Mouse (Mus musculus) hindbrain, postnatal 0 days (tissue): Measurements from ENCODE around the gene Il1rl1. TPM values are rescaled to one million over a fixed set of nuclear protein-coding genes. Genes with fewer than 3 reads are reported as not detected.

Experiments
- ATAC-seq: fragments of 200-750 bp; cut with Nextera tagmentation; 2 replicates; pipeline ENCODE4 v1.8.0; 2017; ENCODE audit warnings: mild to moderate bottlenecking, moderate TSS enrichment, moderate library complexity
- DNase-seq: peaks from one replicate; pipeline ENCODE4 v3.0.0-alpha.2; 2015; ENCODE audit warnings: low spot score
- H3K27ac ChIP-seq: fragments of 300-500 bp; sonication (generic); 2 replicates; pipeline ENCODE4 v1.5.1; 2014; ENCODE audit warnings: mild to moderate bottlenecking
- H3K27me3 ChIP-seq: fragments of 300-500 bp; sonication (generic); 2 replicates; pipeline ENCODE4 v1.6.1; 2014; ENCODE audit warnings: low read length, mixed read lengths; ENCODE audit not compliant: insufficient read depth
- H3K36me3 ChIP-seq: fragments of 300-500 bp; sonication (generic); 2 replicates; pipeline ENCODE4 v1.6.1; 2014; ENCODE audit warnings: low read length, mixed read lengths; ENCODE audit not compliant: insufficient read depth
- H3K4me1 ChIP-seq: fragments of 300-500 bp; sonication (generic); 2 replicates; pipeline ENCODE4 v1.6.1; 2014; ENCODE audit warnings: antibody characterized with exemption, low read length, mixed read lengths; ENCODE audit not compliant: insufficient read depth
- H3K4me2 ChIP-seq: fragments of 300-500 bp; sonication (generic); 2 replicates; pipeline ENCODE4 v1.6.1; 2014; ENCODE audit warnings: low read depth, mild to moderate bottlenecking, low read length, moderate library complexity, mixed read lengths
- H3K4me3 ChIP-seq: fragments of 300-500 bp; sonication (generic); 2 replicates; pipeline ENCODE4 v1.5.1; 2014; ENCODE audit warnings: low read length
- H3K9ac ChIP-seq: fragments of 300-500 bp; sonication (generic); replicated peaks from 2 replicates; pipeline ENCODE4 v1.6.1; 2014; ENCODE audit warnings: mild to moderate bottlenecking, low read length, moderate library complexity, mixed read lengths
- H3K9me3 ChIP-seq: fragments of 300-500 bp; sonication (generic); 2 replicates; pipeline ENCODE4 v1.6.1; 2016; ENCODE audit warnings: low read length, mixed read lengths
- CTCF ChIP-seq: IDR thresholded peaks from 2 replicates; pipeline ENCODE4 v1.5.1; 2016; ENCODE audit warnings: antibody characterized with exemption, control low read depth, low read depth
- WGBS: fragments of 180-500 bp; shearing (Covaris S2); extraction: QIAGEN DNeasy Blood & Tissue Kit; methylation state at CpG from one replicate; pipeline ENCODE4 v1.1.7; 2014; 5-methylcytosine and 5-hydroxymethylcytosine counted together
- polyA plus RNA-seq: library from polyadenylated mRNA; unstranded; fragments of >200 nt; fragmentation: Nextera tagmentation; extraction: Ambion mirVana; gene quantifications from 2 replicates; pipeline ENCODE4 v1.2.1, GENCODE M21; 2015
- total RNA-seq: library from RNA; depleted of rRNA; stranded (reverse); fragments of >200 nt; gene quantifications from 2 replicates; pipeline ENCODE4 v1.2.3, GENCODE M21; 2014

Il1rl1 gene
- total and polyA plus RNA-seq, 2 experiments from 2014 or later, result 0.09 to 0.10 TPM

DNA sequence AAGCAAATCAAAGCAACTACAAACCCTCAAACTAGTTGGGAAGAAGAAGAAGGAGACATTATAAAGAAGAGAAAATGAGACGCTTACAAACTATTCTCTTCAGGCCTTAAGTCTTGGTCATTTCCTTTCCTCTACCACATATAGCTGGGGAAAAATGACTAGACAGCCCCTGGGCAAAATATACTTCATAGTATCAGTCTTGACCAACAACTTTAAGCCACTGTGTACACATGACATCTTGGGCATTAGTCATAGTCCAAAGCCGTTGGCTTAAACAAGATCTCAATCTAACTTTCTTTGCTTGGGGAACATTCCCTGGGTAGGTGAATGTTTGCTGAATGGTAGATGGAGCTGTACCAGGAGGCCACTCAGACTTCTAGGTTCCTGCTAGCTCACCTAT, 12.3 kb upstream of the Il1rl1 start:
- no peak overlapping the region for H3K4me2 ChIP-seq
- no peaks in the 10 kb centered on the region for H3K27me3 ChIP-seq
- no peaks in the 10 kb centered on the region for H3K9me3 ChIP-seq
- ATAC-seq, result no peak
- no peaks in the 10 kb centered on the region for H3K36me3 ChIP-seq
- WGBS, result 95% methylated on average over 2 of the region's 2 CpGs
- no peak overlapping the region for H3K9ac ChIP-seq
- H3K4me1 ChIP-seq, result no peaks in the 10 kb centered on the region
- no peak overlapping the region for H3K27ac ChIP-seq
- TF ChIP-seq CTCF, result no peak
- H3K4me3 ChIP-seq, result no peak overlapping the region
- DNase-seq, result no peak

DNA sequence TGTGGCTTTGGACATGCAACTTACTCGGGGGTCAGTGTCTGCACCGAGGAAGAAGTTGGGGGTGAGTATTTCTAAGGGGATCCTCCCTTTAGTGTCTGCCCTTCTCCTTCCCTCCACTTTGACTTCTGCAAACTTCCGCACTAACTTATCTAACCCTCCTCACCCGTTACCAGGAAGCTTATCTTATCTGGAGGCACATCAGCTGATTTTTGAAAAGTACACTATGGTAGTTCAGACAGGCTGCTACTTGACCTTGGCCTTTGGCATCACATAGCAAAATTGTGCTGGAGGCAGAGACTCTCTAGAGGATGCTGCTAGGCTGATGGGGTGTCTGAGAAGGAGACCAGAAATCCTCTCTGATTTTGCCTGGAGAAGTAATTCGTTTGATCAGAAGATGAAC, 10.9 kb upstream of the Il1rl1 start:
- TF ChIP-seq CTCF, result no peak
- Histone ChIP-seq H3K4me3 (no peak overlapping the region), H3K9me3 (no peaks in the 10 kb centered on the region), H3K4me2 (no peak overlapping the region), H3K27ac (no peak overlapping the region), H3K9ac (no peak overlapping the region), H3K4me1 (no peaks in the 10 kb centered on the region), H3K36me3 (no peaks in the 10 kb centered on the region), H3K27me3 (no peaks in the 10 kb centered on the region)
- ATAC-seq (no peak), DNase-seq (no peak)
- WGBS, result 86% methylated on average over 5 of the region's 5 CpGs

DNA sequence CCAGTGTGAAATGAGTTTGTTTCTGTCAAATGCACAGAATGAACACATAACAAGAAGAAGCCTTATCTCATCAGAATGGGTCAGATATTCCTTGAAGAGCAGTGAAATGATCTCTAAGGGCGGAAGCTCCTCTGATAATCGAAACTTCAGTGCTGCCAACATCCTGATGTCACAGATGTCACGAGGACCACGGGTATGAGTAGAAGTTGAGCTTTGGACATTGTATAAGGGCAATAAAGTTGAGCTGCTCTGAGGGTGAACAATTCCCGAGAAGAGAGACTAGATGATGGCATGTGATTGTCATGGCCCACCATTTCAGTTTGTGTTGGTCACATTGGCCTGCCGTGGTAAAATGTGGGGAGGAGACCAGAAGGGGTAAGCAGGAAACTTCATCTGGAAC, 5.5 kb upstream of the Il1rl1 start:
- no peak overlapping the region for H3K9ac ChIP-seq
- no peak overlapping the region for H3K4me3 ChIP-seq
- no peak overlapping the region for H3K27ac ChIP-seq
- H3K9me3 ChIP-seq, result no peaks in the 10 kb centered on the region
- no peak for ATAC-seq
- H3K4me2 ChIP-seq, result no peak overlapping the region
- DNase-seq, result no peak
- 89% methylated on average over 6 of the region's 6 CpGs for WGBS
- no peaks in the 10 kb centered on the region for H3K4me1 ChIP-seq
- H3K27me3 ChIP-seq, result no peaks in the 10 kb centered on the region
- no peaks in the 10 kb centered on the region for H3K36me3 ChIP-seq
- TF ChIP-seq CTCF, result no peak

DNA sequence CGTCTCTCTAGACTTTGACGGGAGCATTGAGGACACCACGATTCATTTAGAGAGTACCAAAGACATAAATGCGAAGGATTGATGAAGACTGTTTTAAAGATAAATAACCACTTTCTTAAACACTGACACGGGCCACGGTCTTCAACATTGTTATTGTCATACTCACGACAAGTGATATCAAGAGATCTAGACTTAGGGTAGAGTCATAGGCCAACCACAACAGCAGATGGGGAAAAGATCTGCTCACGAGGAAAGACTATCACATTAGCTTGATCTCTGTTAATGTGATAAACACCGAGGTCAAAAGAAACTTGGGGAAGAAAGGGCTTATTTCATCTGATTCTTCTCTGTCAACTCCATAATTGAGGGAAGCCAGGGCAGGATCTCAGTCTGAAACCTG, 2.1 kb upstream of the Il1rl1 start:
- no peak for DNase-seq
- Histone ChIP-seq H3K9ac (no peak overlapping the region), H3K9me3 (no peaks in the 10 kb centered on the region), H3K36me3 (no peaks in the 10 kb centered on the region), H3K4me1 (no peaks in the 10 kb centered on the region), H3K27me3 (no peaks in the 10 kb centered on the region), H3K4me2 (no peak overlapping the region), H3K27ac (no peak overlapping the region), H3K4me3 (no peak overlapping the region)
- TF ChIP-seq CTCF, result no peak
- 91% methylated on average over 9 of the region's 9 CpGs for WGBS
- no peak for ATAC-seq

DNA sequence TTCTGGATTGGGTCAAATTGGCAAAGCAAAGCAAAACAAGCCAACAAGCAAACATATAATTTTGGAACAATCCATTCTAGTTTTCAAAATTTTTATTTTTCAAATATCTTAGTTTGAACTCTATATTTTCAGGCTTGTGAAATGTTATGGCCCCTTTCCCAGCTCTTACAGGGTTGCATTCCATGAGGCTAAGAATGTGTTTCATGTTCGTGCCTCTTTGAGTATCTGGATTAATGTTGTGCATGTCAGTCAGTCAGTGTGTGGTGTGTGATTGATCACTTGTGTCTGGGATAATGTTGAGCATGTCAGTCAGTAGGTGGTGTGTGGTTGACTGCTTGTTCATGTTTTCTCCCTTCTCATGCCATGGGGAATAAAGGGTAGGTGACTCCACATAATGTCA, 1.5 kb upstream of the Il1rl1 start:
- WGBS, result 86% methylated on average over 1 of the region's 1 CpGs

DNA sequence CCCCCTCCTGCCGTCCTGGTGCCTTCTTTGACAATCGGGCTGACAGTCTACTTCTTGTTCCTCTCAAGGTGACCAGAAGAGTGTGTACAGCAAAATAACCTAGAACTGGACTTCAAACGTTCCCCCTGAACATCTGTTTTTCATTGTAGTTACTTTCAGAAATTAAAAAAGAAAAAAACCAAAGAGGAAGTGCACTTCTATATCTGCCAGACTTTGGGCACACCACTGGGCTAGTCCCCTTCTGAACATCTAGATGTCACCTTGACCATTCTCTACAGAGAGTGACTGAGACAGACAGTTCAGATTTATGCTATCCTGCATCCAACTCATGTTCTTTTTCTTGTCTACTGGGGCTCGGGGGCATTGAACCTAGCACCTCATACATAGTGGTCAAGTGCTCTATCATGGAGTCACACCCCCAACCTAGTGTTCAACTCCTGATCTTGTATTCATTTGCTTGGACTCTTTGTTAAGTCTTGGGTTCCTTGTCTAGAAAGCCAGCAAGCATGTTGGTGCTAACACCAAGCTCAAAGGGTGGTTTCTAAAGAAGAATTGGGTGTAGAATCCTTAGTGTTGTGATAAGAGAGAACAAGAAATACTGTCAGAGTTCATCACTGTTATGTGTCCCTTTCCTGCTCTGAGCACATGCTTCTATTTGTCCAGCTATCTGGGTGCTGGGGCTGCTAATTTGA, 919 bp downstream of the Il1rl1 start:
- 80% methylated on average over 4 of the region's 4 CpGs for WGBS
- Histone ChIP-seq H3K27ac (no peak overlapping the region), H3K9me3 (no peaks in the 10 kb centered on the region), H3K27me3 (no peaks in the 10 kb centered on the region), H3K36me3 (no peaks in the 10 kb centered on the region), H3K9ac (no peak overlapping the region), H3K4me1 (no peaks in the 10 kb centered on the region), H3K4me3 (no peak overlapping the region), H3K4me2 (no peak overlapping the region)
- no peak for TF ChIP-seq CTCF
- no peak for ATAC-seq
- no peak for DNase-seq

More for the DNA sequence above, 1.5 kb upstream of the Il1rl1 start:
- Histone ChIP-seq H3K27me3 (no peaks in the 10 kb centered on the region), H3K36me3 (no peaks in the 10 kb centered on the region), H3K4me3 (no peak overlapping the region), H3K4me1 (no peaks in the 10 kb centered on the region), H3K27ac (no peak overlapping the region), H3K9ac (no peak overlapping the region), H3K4me2 (no peak overlapping the region), H3K9me3 (no peaks in the 10 kb centered on the region)
- no peak for TF ChIP-seq CTCF
- ATAC-seq (no peak), DNase-seq (no peak)

DNA sequence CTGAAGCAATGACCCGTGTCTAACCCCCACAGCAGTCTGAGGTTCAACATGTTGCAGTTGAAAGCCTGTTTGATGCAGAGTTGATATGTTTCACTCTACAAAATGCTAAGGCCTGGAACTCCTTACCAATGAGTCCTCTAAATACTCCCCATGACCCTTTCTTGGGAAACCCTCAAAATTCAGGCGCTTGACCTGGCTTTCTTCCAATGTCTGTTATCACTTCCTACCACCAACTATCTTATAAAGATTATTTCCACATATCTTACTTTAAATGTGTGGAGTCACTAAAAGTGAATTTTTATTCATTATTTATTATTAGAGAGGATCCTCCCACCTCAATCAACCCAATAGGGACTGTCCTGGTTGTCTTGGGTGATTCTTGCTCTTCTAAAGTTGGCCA, 2.8 kb downstream of the Il1rl1 start:
- Histone ChIP-seq H3K9me3 (no peaks in the 10 kb centered on the region), H3K4me2 (no peak overlapping the region), H3K36me3 (no peaks in the 10 kb centered on the region), H3K4me3 (no peak overlapping the region), H3K27me3 (no peaks in the 10 kb centered on the region), H3K9ac (no peak overlapping the region), H3K27ac (no peak overlapping the region), H3K4me1 (no peaks in the 10 kb centered on the region)
- DNase-seq (no peak), ATAC-seq (no peak)
- 95% methylated on average over 2 of the region's 2 CpGs for WGBS
- no peak for TF ChIP-seq CTCF
